Mouse (Mus musculus): ENCODE measurements around the gene Gm45234.

Gene Gm45234

GRCm38 (mm10) chr6:124745490-124746295 lies 10.1 kb downstream of the Gm45234 start:
- in situ Hi-C loops (cut with MboI; ENCODE audit: low pct_unique_long_range_greater_than_20kb in 1 of 2, low sequenced_read_pairs in 2 of 2, unreplicated experiment in 1 of 2): no loop called here

- in situ Hi-C loops (cut with MboI; ENCODE audit: low pct_unique_long_range_greater_than_20kb in 1 of 2, low sequenced_read_pairs in 2 of 2, unreplicated experiment in 1 of 2): no loop called here
These were observed 11.0 kb downstream of the Gm45234 start for GRCm38 (mm10) chr6:124744755-124745321.

- in situ Hi-C loops (cut with MboI; ENCODE audit: low pct_unique_long_range_greater_than_20kb in 1 of 2, low sequenced_read_pairs in 2 of 2, unreplicated experiment in 1 of 2): no loop called here
These were observed 12.2 kb downstream of the Gm45234 start for GRCm38 (mm10) chr6:124743647-124744046.

- in situ Hi-C loops (cut with MboI; ENCODE audit: low pct_unique_long_range_greater_than_20kb in 1 of 2, low sequenced_read_pairs in 2 of 2, unreplicated experiment in 1 of 2): no loop called here
These were observed 12.8 kb downstream of the Gm45234 start for GRCm38 (mm10) chr6:124742839-124743514.

- in situ Hi-C loops (cut with MboI; ENCODE audit: low pct_unique_long_range_greater_than_20kb in 1 of 2, low sequenced_read_pairs in 2 of 2, unreplicated experiment in 1 of 2): no loop called here
These were observed 14.0 kb downstream of the Gm45234 start for GRCm38 (mm10) chr6:124741842-124742241.

- in situ Hi-C loops (cut with MboI; ENCODE audit: low pct_unique_long_range_greater_than_20kb in 1 of 2, low sequenced_read_pairs in 2 of 2, unreplicated experiment in 1 of 2): no loop called here
These were observed 14.7 kb downstream of the Gm45234 start, which contains the start of gene Grcc10 for GRCm38 (mm10) chr6:124740888-124741761. TSS of gene Grcc10 (minus strand) at chr6:124741374.

GRCm38 (mm10) chr6:124740211-124740887 lies 15.5 kb downstream of the Gm45234 start:
- in situ Hi-C loops (cut with MboI; ENCODE audit: low pct_unique_long_range_greater_than_20kb in 1 of 2, low sequenced_read_pairs in 2 of 2, unreplicated experiment in 1 of 2): no loop called here

- in situ Hi-C loops (cut with MboI; ENCODE audit: low pct_unique_long_range_greater_than_20kb in 1 of 2, low sequenced_read_pairs in 2 of 2, unreplicated experiment in 1 of 2): no loop called here
These were observed 16.5 kb downstream of the Gm45234 start for GRCm38 (mm10) chr6:124739231-124739796.

GRCm38 (mm10) chr6:124738511-124739023 lies 17.3 kb downstream of the Gm45234 start, which contains the start of gene Ptpn6:
TSS of gene Ptpn6 (minus strand) at chr6:124738714.
- in situ Hi-C loops (cut with MboI; ENCODE audit: low pct_unique_long_range_greater_than_20kb in 1 of 2, low sequenced_read_pairs in 2 of 2, unreplicated experiment in 1 of 2): no loop called here

GRCm38 (mm10) chr6:124737040-124737439 lies 18.8 kb downstream of the Gm45234 start:
- in situ Hi-C loops (cut with MboI; ENCODE audit: low pct_unique_long_range_greater_than_20kb in 1 of 2, low sequenced_read_pairs in 2 of 2, unreplicated experiment in 1 of 2): no loop called here

GRCm38 (mm10) chr6:124734417-124734816 lies 21.4 kb downstream of the Gm45234 start:
- in situ Hi-C loops (cut with MboI; ENCODE audit: low pct_unique_long_range_greater_than_20kb in 1 of 2, low sequenced_read_pairs in 2 of 2, unreplicated experiment in 1 of 2): no loop called here

- in situ Hi-C loops (cut with MboI; ENCODE audit: low pct_unique_long_range_greater_than_20kb in 1 of 2, low sequenced_read_pairs in 2 of 2, unreplicated experiment in 1 of 2): no loop called here
These were observed 23.1 kb downstream of the Gm45234 start for GRCm38 (mm10) chr6:124732476-124733370.

GRCm38 (mm10) chr6:124731038-124731437 lies 24.8 kb downstream of the Gm45234 start:
- in situ Hi-C loops (cut with MboI; ENCODE audit: low pct_unique_long_range_greater_than_20kb in 1 of 2, low sequenced_read_pairs in 2 of 2, unreplicated experiment in 1 of 2): no loop called here

GRCm38 (mm10) chr6:124729850-124730705 lies 25.7 kb downstream of the Gm45234 start:
- in situ Hi-C loops (cut with MboI; ENCODE audit: low pct_unique_long_range_greater_than_20kb in 1 of 2, low sequenced_read_pairs in 2 of 2, unreplicated experiment in 1 of 2): no loop called here

- in situ Hi-C loops (cut with MboI; ENCODE audit: low pct_unique_long_range_greater_than_20kb in 1 of 2, low sequenced_read_pairs in 2 of 2, unreplicated experiment in 1 of 2): no loop called here
These were observed 27.2 kb downstream of the Gm45234 start for GRCm38 (mm10) chr6:124728621-124729020.

GRCm38 (mm10) chr6:124724472-124724871 lies 31.3 kb downstream of the Gm45234 start:
- in situ Hi-C loops (cut with MboI; ENCODE audit: low pct_unique_long_range_greater_than_20kb in 1 of 2, low sequenced_read_pairs in 2 of 2, unreplicated experiment in 1 of 2): no loop called here

Measured in mouse embryonic stem cell (cell line).